Mouse (Mus musculus) liver, adult 2 months (tissue): ENCODE measurements around the gene Scnn1g.

Source experiments
- CTCF ChIP-seq: fragments of 200-500 bp; IDR thresholded peaks from 2 replicates; pipeline ENCODE4 v1.5.1; 2011; ENCODE audit warnings: low read depth, low read length, control low read depth
- POLR2A ChIP-seq: fragments of 200-500 bp; IDR thresholded peaks from 2 replicates; pipeline ENCODE4 v1.6.1; 2011; ENCODE audit warnings: low read length, control low read depth; ENCODE audit not compliant: insufficient read depth; ENCODE audit errors: extremely low read depth

GRCm38 (mm10) chr7:121797781-121798180, 63.5 kb downstream of the Scnn1g start:
- TF ChIP-seq POLR2A = no peak
- no peak for TF ChIP-seq CTCF
